Mouse (Mus musculus) urinary bladder, adult 2 months (tissue): ENCODE results near the gene Tas1r1. TPM values are rescaled to one million over a fixed set of nuclear protein-coding genes. Genes with fewer than 3 reads are reported as not detected.

Source experiments
- DNase-seq: peaks from one replicate; pipeline ENCODE4 v3.0.0; 2022; ENCODE audit warnings: low spot score
- polyA plus RNA-seq: library from polyadenylated mRNA; depleted of rRNA; stranded (reverse); fragments of >200 nt; gene quantifications from 2 replicates; pipeline ENCODE4 v1.2.3, GENCODE M21; 2012; rRNA removed

Gene Tas1r1
- polyA plus RNA-seq, result 0.04 and 0.10 TPM in 2 replicates

GRCm38 (mm10) chr4:152038225-152038984, at the start of gene Tas1r1:
Tas1r1 (minus strand) TSS chr4:152038568.
- no peak for DNase-seq

DNA sequence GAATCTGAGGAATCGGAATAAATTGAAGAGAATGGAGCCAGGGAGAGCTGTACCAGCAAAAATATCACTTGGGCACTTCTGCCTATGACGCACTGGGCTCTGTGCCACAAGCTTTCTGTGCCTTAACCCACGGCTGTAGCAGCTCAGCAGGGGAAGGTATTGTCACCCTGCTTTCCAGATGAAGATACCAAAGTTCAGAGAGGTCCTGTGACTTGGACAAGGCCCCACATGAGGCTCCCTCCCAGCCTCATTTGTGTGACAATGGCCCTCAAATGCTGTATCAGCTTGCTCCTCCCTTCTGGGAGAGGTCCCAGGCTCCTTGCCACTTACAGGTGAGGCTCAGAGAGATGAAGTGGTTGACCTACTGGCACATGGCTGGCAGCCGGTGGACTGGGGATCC, 49.8 kb upstream of the Tas1r1 start:
- DNase-seq, result no peak

DNA sequence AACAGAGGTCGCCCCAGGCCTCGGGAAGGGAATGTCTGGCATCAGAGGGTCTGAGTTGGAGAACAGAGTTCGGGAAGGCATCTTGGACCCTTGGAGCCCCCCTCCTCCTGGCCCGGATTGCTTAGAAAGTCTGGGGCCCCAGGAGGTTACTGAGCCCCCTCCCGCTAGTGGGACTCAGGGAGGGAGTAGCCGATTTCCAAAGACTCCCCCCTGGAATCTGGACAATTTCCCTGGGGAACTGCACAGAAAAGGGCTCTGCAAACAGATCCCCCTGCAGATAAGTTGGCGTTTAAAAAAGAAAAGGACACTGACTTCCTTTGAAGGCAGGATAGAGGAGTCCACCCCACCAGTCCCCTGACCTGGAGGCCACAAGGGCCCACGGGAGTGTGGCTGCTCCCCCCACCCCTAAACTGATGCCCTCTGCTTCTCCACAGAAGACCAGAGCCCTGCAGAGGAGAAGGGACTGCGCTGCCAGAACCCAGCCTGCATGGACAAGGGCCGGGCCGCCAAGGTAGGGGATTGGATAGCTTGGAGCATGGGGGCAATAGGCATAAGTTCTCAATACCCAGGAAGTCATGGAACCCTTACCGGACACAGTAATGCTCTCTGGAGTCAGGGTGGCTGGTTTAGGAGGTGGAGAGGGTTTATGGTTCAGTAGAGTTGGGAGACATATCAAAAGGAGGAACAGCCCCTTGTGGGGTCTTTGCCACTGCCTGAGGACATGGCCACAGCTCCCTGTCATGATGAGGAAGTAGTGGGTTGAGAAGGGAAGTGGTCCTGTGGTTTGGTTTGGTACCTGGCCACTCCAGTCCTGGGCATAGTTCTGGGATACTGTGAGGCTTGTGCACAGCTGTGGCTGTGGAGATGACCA, 49.1 kb upstream of the Tas1r1 start:
- no peak for DNase-seq

DNA sequence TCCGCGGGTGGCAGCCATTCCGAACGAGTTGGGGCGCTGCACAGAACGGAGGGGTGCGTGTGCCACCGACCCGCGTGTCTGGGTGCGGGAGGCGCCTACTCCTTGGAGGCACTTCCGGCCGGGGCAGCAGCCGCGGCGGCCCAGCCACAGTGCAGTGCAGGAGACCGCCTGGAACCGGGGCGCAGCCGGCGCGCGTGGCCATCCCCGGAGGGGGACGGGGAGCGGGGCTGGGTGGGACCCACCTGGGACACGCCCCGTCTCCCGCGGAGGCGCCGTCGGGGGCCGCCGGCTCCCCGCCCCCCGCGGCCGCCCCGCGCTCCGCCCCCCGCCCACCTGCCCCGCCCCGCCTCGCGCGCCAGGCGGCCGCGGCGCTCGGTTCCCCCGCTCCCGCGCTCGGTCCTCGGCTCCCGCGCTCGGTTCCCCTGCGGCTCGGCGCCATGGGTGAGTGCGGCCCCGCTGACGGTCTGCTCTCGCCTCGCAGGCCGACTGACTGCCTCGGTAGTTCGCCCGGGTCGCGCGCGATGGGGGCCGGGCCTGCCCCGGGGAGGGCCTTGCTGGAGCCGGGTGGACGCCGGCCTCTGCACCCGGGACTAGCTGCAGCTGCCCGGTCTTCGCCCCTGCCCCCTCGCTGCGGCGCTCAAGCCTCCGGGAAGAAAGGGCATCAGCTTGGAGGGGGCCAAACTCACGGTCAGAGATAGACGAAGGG, 48.3 kb upstream of the Tas1r1 start:
- peak; percentile 67 for DNase-seq

- no peak for DNase-seq
Observed at GRCm38 (mm10) chr4:152084616-152085015, 46.2 kb upstream of the Tas1r1 start.

DNA sequence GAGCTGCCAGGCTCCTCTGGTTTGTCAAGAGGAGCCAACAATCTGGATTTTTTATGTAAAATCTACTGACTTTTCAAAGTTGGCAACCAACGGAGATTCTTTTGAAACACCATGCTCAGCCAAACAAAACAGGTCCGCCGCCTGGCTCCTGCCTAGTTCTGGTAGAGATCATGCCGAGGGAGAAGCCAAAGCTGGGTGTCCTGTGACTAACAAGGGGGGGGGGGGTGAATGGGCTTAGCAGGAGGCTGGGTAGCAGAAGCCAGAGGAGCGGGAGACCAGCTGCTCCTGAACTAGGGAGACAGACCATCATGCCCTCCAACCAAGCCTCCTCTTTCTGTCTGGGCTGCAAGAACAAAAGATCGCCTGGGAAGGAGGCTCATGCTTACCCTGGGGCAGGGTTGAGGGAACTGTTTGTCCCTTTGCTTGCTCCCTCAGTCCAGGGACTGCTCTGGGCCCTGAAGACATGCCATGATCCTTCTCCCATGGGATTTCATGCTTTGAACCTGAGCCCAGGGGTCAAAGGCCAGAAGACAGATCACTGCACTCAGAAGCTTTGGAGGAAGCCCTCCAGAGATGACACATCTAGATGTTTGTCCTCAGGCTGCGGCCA, 45.3 kb upstream of the Tas1r1 start:
- DNase-seq, result no peak

DNA sequence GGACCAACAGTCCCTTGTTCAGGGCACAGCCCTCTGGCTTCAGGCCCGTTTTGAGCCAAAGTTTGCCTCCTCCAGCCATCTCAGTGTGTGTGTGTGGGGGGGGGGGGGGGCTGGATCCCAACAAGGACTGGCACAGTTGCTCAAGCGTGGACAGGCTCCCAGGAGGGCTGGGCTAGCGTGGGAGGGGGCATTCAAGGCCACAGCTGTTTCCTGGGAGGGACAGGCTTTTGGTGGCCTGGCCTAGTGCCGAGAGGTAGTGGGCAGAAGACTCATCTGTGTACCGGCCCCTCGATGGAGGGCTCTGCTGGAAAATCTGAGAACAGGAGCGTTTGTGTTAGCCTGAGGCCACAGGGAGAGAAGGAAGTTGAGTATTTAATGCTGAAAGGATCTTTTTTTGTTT, 41.6 kb upstream of the Tas1r1 start:
- no peak for DNase-seq

DNA sequence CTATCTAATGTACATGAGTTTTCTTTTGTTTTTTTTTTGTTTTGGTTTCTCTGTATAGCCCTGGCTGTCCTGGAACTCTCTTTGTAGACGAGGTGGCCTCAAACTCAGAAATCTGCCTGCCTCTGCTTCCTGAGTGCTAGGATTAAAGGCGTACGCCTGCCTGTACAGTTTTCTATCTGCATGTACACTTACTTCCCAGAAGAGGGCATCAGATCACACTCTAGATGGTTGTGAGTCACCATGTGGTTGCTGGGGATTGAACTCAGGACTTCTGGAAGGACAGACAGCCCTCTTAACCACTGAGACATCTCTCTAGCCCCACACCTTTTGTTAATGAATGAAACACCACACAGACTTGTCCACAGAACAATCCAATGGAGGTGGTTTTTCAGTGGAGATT, 40.9 kb upstream of the Tas1r1 start:
- no peak for DNase-seq

GRCm38 (mm10) chr4:152078105-152078530, 39.8 kb upstream of the Tas1r1 start:
- DNase-seq, result no peak

DNA sequence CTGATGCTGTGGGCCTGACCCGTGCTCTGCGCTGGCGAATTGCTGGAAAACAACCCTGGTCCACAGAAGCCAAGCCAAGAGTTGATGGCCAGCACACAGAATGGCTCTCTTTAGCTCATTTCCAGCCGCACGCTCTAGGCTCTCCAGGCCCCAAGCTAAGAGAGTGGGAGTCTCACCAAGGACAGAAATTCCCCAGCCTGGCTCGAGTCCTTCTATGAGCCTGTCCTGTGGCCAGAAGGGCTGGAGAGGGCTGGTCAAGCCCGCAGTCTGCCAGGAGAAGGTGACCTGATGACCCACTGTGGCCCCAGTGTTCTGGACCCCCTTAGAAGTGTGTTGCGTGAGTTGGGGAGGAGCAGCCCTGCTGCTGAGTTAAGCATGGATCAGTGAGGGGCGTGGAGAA, 38.8 kb upstream of the Tas1r1 start:
- no peak for DNase-seq

- no peak for DNase-seq
Observed at GRCm38 (mm10) chr4:152074548-152074947, 36.2 kb upstream of the Tas1r1 start.

DNA sequence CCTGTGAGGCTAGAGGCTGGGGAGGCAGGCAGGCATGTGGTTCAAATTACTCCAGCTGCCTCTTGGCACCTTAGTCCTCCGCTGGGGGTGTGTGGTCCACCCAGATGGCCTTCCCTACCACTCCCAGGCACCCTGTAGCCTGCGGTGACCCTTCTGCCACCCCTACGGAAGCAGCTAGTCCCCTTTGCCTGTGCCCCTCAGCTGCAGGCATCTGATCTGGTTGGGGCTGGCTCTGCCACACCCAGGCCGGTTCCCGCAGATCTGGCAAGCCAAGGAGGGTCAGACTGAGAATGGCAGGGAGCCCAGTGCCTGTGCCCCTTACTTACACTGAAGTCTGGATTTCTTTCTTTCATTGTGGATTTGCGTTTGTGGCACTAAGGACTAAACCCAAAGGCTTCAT, 35.3 kb upstream of the Tas1r1 start:
- no peak for DNase-seq

- no peak for DNase-seq
Observed at GRCm38 (mm10) chr4:152072655-152073054, 34.3 kb upstream of the Tas1r1 start.

DNA sequence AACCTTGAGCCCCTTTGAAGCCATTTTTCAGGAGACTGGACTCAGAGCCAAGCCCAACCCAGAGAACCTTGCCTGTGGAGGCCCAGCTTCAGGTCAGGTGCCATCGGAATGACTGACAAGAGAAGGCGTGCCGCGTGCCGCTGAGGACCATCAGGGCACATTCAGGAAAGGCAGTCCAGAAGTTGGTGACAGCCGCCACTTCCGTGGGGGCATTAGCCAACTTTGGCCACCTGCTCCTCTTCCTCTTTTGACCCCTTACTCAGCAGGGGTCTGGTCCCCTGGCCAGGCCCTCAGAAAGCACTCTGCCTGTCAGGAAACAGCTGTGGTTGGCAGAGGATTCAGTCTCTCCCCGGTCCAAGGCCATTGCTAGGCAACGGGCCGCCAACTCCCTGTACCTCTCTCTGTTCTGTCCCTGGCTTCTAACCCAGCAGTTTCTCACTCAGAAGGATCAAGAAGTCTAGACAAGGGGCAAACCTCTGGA, 33.8 kb upstream of the Tas1r1 start, which contains the start of gene Plekhg5:
TSS of gene Plekhg5 (plus strand) at position 378 of the 481 bp plus-strand sequence.
- DNase-seq, result no peak

- DNase-seq, result no peak
Observed at GRCm38 (mm10) chr4:152070494-152071396, 32.4 kb upstream of the Tas1r1 start.

DNA sequence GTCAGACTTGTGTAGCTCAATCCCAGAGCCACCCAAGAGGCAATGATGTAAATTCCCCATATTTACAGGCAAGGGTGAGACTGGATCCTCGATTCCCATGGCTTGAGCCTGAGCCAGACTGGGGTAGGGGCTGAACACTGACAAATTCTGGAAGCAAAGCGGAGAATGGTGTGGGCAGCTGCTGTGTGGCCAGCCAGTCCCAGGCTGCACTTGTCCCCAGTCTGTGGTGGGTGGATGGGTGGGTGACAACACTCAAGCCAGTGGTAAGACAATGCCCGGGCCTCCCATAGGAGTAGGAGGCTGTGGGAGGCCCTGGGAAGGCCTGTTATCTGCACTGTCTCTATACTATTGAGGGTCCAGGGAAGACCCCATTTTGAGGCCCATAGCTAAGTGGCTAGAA, 30.9 kb upstream of the Tas1r1 start:
- no peak for DNase-seq

DNA sequence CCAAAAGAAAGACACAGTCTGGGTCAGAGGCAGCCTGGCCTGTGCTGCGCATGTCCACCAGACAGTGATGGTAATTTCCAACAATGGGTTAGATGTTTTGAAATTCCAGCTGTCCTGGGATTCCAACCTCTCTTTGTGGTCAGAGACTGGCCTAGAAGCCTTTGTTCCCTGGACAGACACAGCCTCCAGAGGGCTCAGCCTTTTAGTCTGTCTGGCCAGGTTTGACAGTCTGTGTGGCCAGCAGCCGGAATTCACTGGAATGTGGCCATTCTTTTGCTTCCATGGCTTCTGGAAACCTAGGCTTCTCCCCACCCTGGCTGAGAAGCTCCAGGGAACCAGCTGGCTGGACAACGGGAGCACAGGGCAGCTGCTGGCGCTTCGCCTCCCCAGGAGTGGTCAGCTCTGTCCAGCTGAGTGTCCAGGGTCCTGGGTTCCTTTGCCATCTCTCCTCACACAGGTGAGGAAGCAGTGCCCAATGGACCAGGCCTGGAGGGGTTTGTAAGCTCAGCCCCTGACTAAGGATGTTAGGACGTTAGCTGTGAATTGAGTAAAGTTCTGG, 29.9 kb upstream of the Tas1r1 start:
- no peak for DNase-seq

- DNase-seq, result no peak
Observed at GRCm38 (mm10) chr4:152067280-152067679, 28.9 kb upstream of the Tas1r1 start.

- DNase-seq, result no peak
Observed at GRCm38 (mm10) chr4:152062390-152063110, 24.2 kb upstream of the Tas1r1 start.

- no peak for DNase-seq
Observed at GRCm38 (mm10) chr4:152044609-152045008, 6.2 kb upstream of the Tas1r1 start.
